Mouse (Mus musculus) heart, adult 2 months (tissue): ENCODE results near the gene Krtap17-1. TPM values are rescaled to one million over a fixed set of nuclear protein-coding genes. Genes with fewer than 3 reads are reported as not detected.

Source experiments
- DNase-seq, 2 experiments: peaks; one replicate each; pipeline ENCODE4 v3.0.0; 2021
- H3K27ac ChIP-seq: fragments of 200-600 bp; 2 replicates; pipeline ENCODE4 v1.8.1; 2022
- H3K27me3 ChIP-seq: fragments of 200-500 bp; 2 replicates; pipeline ENCODE4 v1.6.1; 2012; ENCODE audit warnings: mild to moderate bottlenecking, low read length, inconsistent platforms, mixed read lengths; ENCODE audit not compliant: control insufficient read depth, insufficient read depth
- H3K36me3 ChIP-seq: fragments of 200-500 bp; 2 replicates; pipeline ENCODE4 v1.6.1; 2012; ENCODE audit warnings: low read length, inconsistent platforms; ENCODE audit not compliant: control insufficient read depth, insufficient read depth
- H3K4me1 ChIP-seq: fragments of 200-500 bp; 2 replicates; pipeline ENCODE4 v1.6.1; 2011; ENCODE audit warnings: low read length; ENCODE audit not compliant: control insufficient read depth, insufficient read depth
- H3K4me3 ChIP-seq: fragments of 200-600 bp; 2 replicates; pipeline ENCODE4 v1.8.1; 2022
- H3K79me2 ChIP-seq: fragments of 200-500 bp; replicated peaks from 2 replicates; pipeline ENCODE4 v1.6.1; 2012; ENCODE audit warnings: mild to moderate bottlenecking, inconsistent platforms, low read length, moderate library complexity, mixed read lengths; ENCODE audit not compliant: control insufficient read depth, insufficient read depth
- H3K9ac ChIP-seq: fragments of 200-500 bp; 2 replicates; pipeline ENCODE4 v1.6.1; 2012; ENCODE audit warnings: low read depth, mild to moderate bottlenecking, control low read depth, inconsistent platforms, low read length, mixed read lengths
- CTCF ChIP-seq: fragments of 200-600 bp; IDR thresholded peaks from 2 replicates; pipeline ENCODE4 v1.8.1; 2022; ENCODE audit warnings: antibody characterized with exemption, mild to moderate bottlenecking, moderate library complexity
- EP300 ChIP-seq: fragments of 200-500 bp; IDR thresholded peaks from 2 replicates; pipeline ENCODE4 v1.6.1; 2011; ENCODE audit warnings: low read depth, low read length, control low read depth; ENCODE audit not compliant: insufficient read depth
- POLR2A ChIP-seq: fragments of 200-500 bp; IDR thresholded peaks from 2 replicates; pipeline ENCODE4 v1.6.1; 2011; ENCODE audit warnings: mild to moderate bottlenecking, low read depth, low read length, control low read depth; ENCODE audit not compliant: insufficient read depth
- WGBS: fragments of 180-500 bp; shearing (Covaris S2); methylation state at CpG from one replicate; pipeline ENCODE4 v1.1.7; 2018; 5-methylcytosine and 5-hydroxymethylcytosine counted together
- intact Hi-C: fragments of 180-260 bp; cut with DNase I; formaldehyde crosslinking; loops from one replicate; pipeline ENCODE4 v1.15.1; 2025
- polyA plus RNA-seq: library from polyadenylated mRNA; depleted of rRNA; stranded (reverse); fragments of >200 nt; gene quantifications from 2 replicates; pipeline ENCODE4 v1.2.3, GENCODE M21; 2012
- total RNA-seq, 2 experiments: library from RNA; stranded (reverse); gene quantifications; 2 replicates each; pipeline ENCODE4 v1.2.3; 2021

Gene Krtap17-1
- total and polyA plus RNA-seq, 3 experiments = not detected

GRCm38 (mm10) chr11:100013691-100014171, 19.9 kb upstream of the Krtap17-1 start:
- Histone ChIP-seq H3K79me2 (no peaks in the 10 kb centered on the region), H3K27ac (no peak overlapping the region), H3K36me3 (no peaks in the 10 kb centered on the region), H3K4me1 (no peaks in the 10 kb centered on the region), H3K4me3 (no peak overlapping the region), H3K9ac (no peak overlapping the region), H3K27me3 (no peaks in the 10 kb centered on the region)
- TF ChIP-seq CTCF (no peak), EP300 (no peak), POLR2A (no peak)
- no peak for DNase-seq
- intact Hi-C loops = no loop called here
- 63% methylated on average over 4 of the region's 4 CpGs for WGBS

GRCm38 (mm10) chr11:100010682-100011081, 16.9 kb upstream of the Krtap17-1 start:
- Histone ChIP-seq H3K27ac (no peak overlapping the region), H3K27me3 (no peaks in the 10 kb centered on the region), H3K36me3 (no peaks in the 10 kb centered on the region), H3K4me3 (no peak overlapping the region), H3K4me1 (no peaks in the 10 kb centered on the region), H3K79me2 (no peaks in the 10 kb centered on the region), H3K9ac (no peak overlapping the region)
- WGBS = 89% methylated on average over 5 of the region's 5 CpGs
- no peak for DNase-seq
- no peak for TF ChIP-seq EP300
- TF ChIP-seq POLR2A = no peak
- no peak for TF ChIP-seq CTCF
- intact Hi-C loops = no loop called here

GRCm38 (mm10) chr11:100008336-100008735, 14.5 kb upstream of the Krtap17-1 start:
- no peaks in the 10 kb centered on the region for H3K4me1 ChIP-seq
- H3K27ac ChIP-seq = no peak overlapping the region
- no peak overlapping the region for H3K9ac ChIP-seq
- no peak for DNase-seq
- no peaks in the 10 kb centered on the region for H3K79me2 ChIP-seq
- WGBS = 72% methylated on average over 5 of the region's 5 CpGs
- TF ChIP-seq POLR2A (no peak), EP300 (no peak), CTCF (no peak)
- intact Hi-C loops = loop anchor here (10.0 kb wide), 1 partner anchor 544 kb away; no protein-coding TSS in a partner anchor
- H3K36me3 ChIP-seq = no peaks in the 10 kb centered on the region
- H3K4me3 ChIP-seq = no peak overlapping the region
- H3K27me3 ChIP-seq = no peaks in the 10 kb centered on the region

- no peaks in the 10 kb centered on the region for H3K27me3 ChIP-seq
- H3K27ac ChIP-seq = no peak overlapping the region
- no peak overlapping the region for H3K9ac ChIP-seq
- no peaks in the 10 kb centered on the region for H3K36me3 ChIP-seq
- H3K4me1 ChIP-seq = no peaks in the 10 kb centered on the region
- H3K79me2 ChIP-seq = no peaks in the 10 kb centered on the region
- TF ChIP-seq EP300 (no peak), CTCF (peak; percentile 55)
- DNase-seq = no peak
- intact Hi-C loops = loop anchor here (10.0 kb wide), 1 partner anchor 542 kb away; no protein-coding TSS in a partner anchor
- no peak overlapping the region for H3K4me3 ChIP-seq
- 51% methylated on average over 3 of the region's 3 CpGs for WGBS
Observed at GRCm38 (mm10) chr11:100006624-100007023, 12.8 kb upstream of the Krtap17-1 start.

- no peaks in the 10 kb centered on the region for H3K27me3 ChIP-seq
- WGBS = 84% methylated on average over 8 of the region's 8 CpGs
- no peak overlapping the region for H3K4me3 ChIP-seq
- intact Hi-C loops = loop anchor here (10.0 kb wide), 1 partner anchor 541 kb away; no protein-coding TSS in a partner anchor
- TF ChIP-seq EP300 = no peak
- no peak for TF ChIP-seq POLR2A
- no peak overlapping the region for H3K9ac ChIP-seq
- H3K36me3 ChIP-seq = no peaks in the 10 kb centered on the region
- H3K4me1 ChIP-seq = no peaks in the 10 kb centered on the region
- no peaks in the 10 kb centered on the region for H3K79me2 ChIP-seq
- no peak overlapping the region for H3K27ac ChIP-seq
- no peak for DNase-seq
Observed at GRCm38 (mm10) chr11:100005905-100006304, 12.1 kb upstream of the Krtap17-1 start.

- H3K4me1 ChIP-seq = no peaks in the 10 kb centered on the region
- 17% methylated on average over 6 of the region's 6 CpGs for WGBS
- TF ChIP-seq POLR2A (no peak), EP300 (no peak), CTCF (peak; percentile 96)
- H3K79me2 ChIP-seq = no peaks in the 10 kb centered on the region
- H3K4me3 ChIP-seq = no peak overlapping the region
- no peaks in the 10 kb centered on the region for H3K27me3 ChIP-seq
- intact Hi-C loops = loop anchor here (10.0 kb wide), 1 partner anchor 540 kb away; no protein-coding TSS in a partner anchor
- no peak overlapping the region for H3K9ac ChIP-seq
- DNase-seq = peak in 1 of 2 experiments; percentile 10
- no peaks in the 10 kb centered on the region for H3K36me3 ChIP-seq
- no peak overlapping the region for H3K27ac ChIP-seq
Observed at GRCm38 (mm10) chr11:100004846-100005245, 11.1 kb upstream of the Krtap17-1 start.
